Mouse (Mus musculus) kidney, adult 2 months (tissue): Measurements from ENCODE around the gene Acsf2. TPM values are rescaled to one million over a fixed set of nuclear protein-coding genes. Genes with fewer than 3 reads are reported as not detected.

Experiments used
- DNase-seq: peaks from one replicate; pipeline ENCODE4 v3.0.0; 2021
- H3K27ac ChIP-seq: fragments of 200-500 bp; 2 replicates; pipeline ENCODE4 v1.5.1; 2012; ENCODE audit warnings: low read depth, low read length, control low read depth, inconsistent platforms; ENCODE audit not compliant: insufficient read depth
- H3K27me3 ChIP-seq: fragments of 200-500 bp; replicated peaks from 2 replicates; pipeline ENCODE4 v1.6.1; 2012; ENCODE audit warnings: mild to moderate bottlenecking, moderate library complexity, low read length, inconsistent platforms; ENCODE audit not compliant: control insufficient read depth, insufficient read depth
- H3K36me3 ChIP-seq: fragments of 200-500 bp; 2 replicates; pipeline ENCODE4 v1.6.1; 2012; ENCODE audit warnings: mild to moderate bottlenecking, moderate library complexity, low read length, inconsistent platforms; ENCODE audit not compliant: control insufficient read depth, insufficient read depth
- H3K4me1 ChIP-seq: fragments of 200-500 bp; 2 replicates; pipeline ENCODE4 v1.6.1; 2011; ENCODE audit warnings: low read length; ENCODE audit not compliant: control insufficient read depth, insufficient read depth
- H3K4me3 ChIP-seq: fragments of 200-500 bp; 2 replicates; pipeline ENCODE4 v1.5.1; 2011; ENCODE audit warnings: mild to moderate bottlenecking, low read depth, low read length, control low read depth; ENCODE audit not compliant: insufficient read depth
- CTCF ChIP-seq: fragments of 200-500 bp; conservative IDR thresholded peaks from 2 replicates; pipeline ENCODE4 v1.5.1; 2011; ENCODE audit warnings: low read depth, mild to moderate bottlenecking, control low read depth, low read length, moderate library complexity, mixed read lengths; ENCODE audit not compliant: insufficient read depth, insufficient read length
- POLR2A ChIP-seq: fragments of 200-500 bp; IDR thresholded peaks from one replicate; pipeline ENCODE4 v1.6.1; 2011; ENCODE audit warnings: low read depth, low read length, control low read depth
- WGBS: fragments of 180-500 bp; shearing (Covaris S2); methylation state at CpG from one replicate; pipeline ENCODE4 v1.1.7; 2018; 5-methylcytosine and 5-hydroxymethylcytosine counted together
- polyA plus RNA-seq: library from polyadenylated mRNA; depleted of rRNA; stranded (reverse); fragments of >200 nt; gene quantifications from 2 replicates; pipeline ENCODE4 v1.2.3, GENCODE M21; 2012

Acsf2 gene
- polyA plus RNA-seq, 1 experiment: 36.2 TPM

- TF ChIP-seq POLR2A: no peak
- no peak for TF ChIP-seq CTCF
- no peak for DNase-seq
- H3K27ac ChIP-seq: no peak overlapping the region
- no peak overlapping the region for H3K4me3 ChIP-seq
- 0 out of 2 replicates have a peak, but pooled peaks cover 3% of the 10 kb centered on the region for H3K4me1 ChIP-seq
- 76% methylated on average over 3 of the region's 3 CpGs for WGBS
- H3K36me3 ChIP-seq: no peaks in the 10 kb centered on the region
- no peaks in the 10 kb centered on the region for H3K27me3 ChIP-seq
These were observed 43.4 kb downstream of the Acsf2 start for GRCm38 (mm10) chr11:94558226-94558625.

- Histone ChIP-seq H3K27me3 (no peaks in the 10 kb centered on the region), H3K36me3 (no peaks in the 10 kb centered on the region)
- WGBS: 78% methylated on average over 5 of the region's 5 CpGs
These were observed 51.3 kb downstream of the Acsf2 start for GRCm38 (mm10) chr11:94550442-94550744.

GRCm38 (mm10) chr11:94549691-94550441 is 51.8 kb downstream of the Acsf2 start:
- TF ChIP-seq POLR2A (no peak), CTCF (no peak)
- 63% methylated on average over 10 of the region's 10 CpGs for WGBS
- DNase-seq: no peak
- Histone ChIP-seq H3K36me3 (no peaks in the 10 kb centered on the region), H3K4me1 (0 out of 2 replicates have a peak, but pooled peaks cover 3% of the 10 kb centered on the region), H3K4me3 (no peak overlapping the region), H3K27ac (peak overlapping the region; percentile 43; the same call in 1 of the 2 replicates), H3K27me3 (no peaks in the 10 kb centered on the region)

More at GRCm38 (mm10) chr11:94550442-94550744, 51.3 kb downstream of the Acsf2 start:
- Histone ChIP-seq H3K27ac (no peak overlapping the region), H3K4me3 (no peak overlapping the region), H3K4me1 (0 out of 2 replicates have a peak, but pooled peaks cover 3% of the 10 kb centered on the region)
- no peak for TF ChIP-seq CTCF
- TF ChIP-seq POLR2A: no peak
- no peak for DNase-seq

- Histone ChIP-seq H3K4me3 (peak within 1 kb of the TSS; percentile 77), H3K27ac (peak within 1 kb of the TSS; percentile 90), H3K27me3 (no peaks in the 10 kb centered on the region), H3K4me1 (no peaks in the 10 kb centered on the region), H3K36me3 (no peaks in the 10 kb centered on the region)
- peak; percentile 77 for TF ChIP-seq CTCF
- TF ChIP-seq POLR2A: no peak
- DNase-seq: peak; percentile 97
- WGBS: 2% methylated on average over 49 of the region's 49 CpGs
These were observed 52.6 kb downstream of the Acsf2 start, which contains the start of gene Rsad1 for GRCm38 (mm10) chr11:94548888-94549690. Gene Rsad1 (minus strand): TSS chr11:94549255.

GRCm38 (mm10) chr11:94548041-94548784 is 53.5 kb downstream of the Acsf2 start:
- Histone ChIP-seq H3K27ac (peak overlapping the region; percentile 90), H3K4me1 (no peaks in the 10 kb centered on the region), H3K27me3 (no peaks in the 10 kb centered on the region), H3K4me3 (peak overlapping the region; percentile 77), H3K36me3 (no peaks in the 10 kb centered on the region)
- peak; percentile 51 for DNase-seq
- no peak for TF ChIP-seq POLR2A
- WGBS: 7% methylated on average over 24 of the region's 24 CpGs

- H3K4me3 ChIP-seq: no peak overlapping the region
- H3K27ac ChIP-seq: no peak overlapping the region
- no peaks in the 10 kb centered on the region for H3K36me3 ChIP-seq
- no peaks in the 10 kb centered on the region for H3K4me1 ChIP-seq
- TF ChIP-seq POLR2A (no peak), CTCF (no peak)
- H3K27me3 ChIP-seq: no peaks in the 10 kb centered on the region
- WGBS: 93% methylated on average over 6 of the region's 6 CpGs
- DNase-seq: no peak
These were observed 54.4 kb downstream of the Acsf2 start for GRCm38 (mm10) chr11:94547271-94547670.

GRCm38 (mm10) chr11:94546381-94546780 is 55.3 kb downstream of the Acsf2 start:
- TF ChIP-seq POLR2A (no peak), CTCF (no peak)
- WGBS: 95% methylated on average over 5 of the region's 5 CpGs
- no peaks in the 10 kb centered on the region for H3K4me1 ChIP-seq
- no peaks in the 10 kb centered on the region for H3K27me3 ChIP-seq
- no peak overlapping the region for H3K4me3 ChIP-seq
- no peak overlapping the region for H3K27ac ChIP-seq
- H3K36me3 ChIP-seq: no peaks in the 10 kb centered on the region
- DNase-seq: no peak
